Mouse (Mus musculus): ENCODE data around the gene Tex264. TPM values are rescaled to one million over a fixed set of nuclear protein-coding genes. Genes with fewer than 3 reads are reported as not detected.

Gene Tex264
- total RNA-seq (2023), result 10 to 100 TPM in 1 of 2 experiments, 1 to 10 TPM in 1; 7.2 to 15.3 TPM

DNA sequence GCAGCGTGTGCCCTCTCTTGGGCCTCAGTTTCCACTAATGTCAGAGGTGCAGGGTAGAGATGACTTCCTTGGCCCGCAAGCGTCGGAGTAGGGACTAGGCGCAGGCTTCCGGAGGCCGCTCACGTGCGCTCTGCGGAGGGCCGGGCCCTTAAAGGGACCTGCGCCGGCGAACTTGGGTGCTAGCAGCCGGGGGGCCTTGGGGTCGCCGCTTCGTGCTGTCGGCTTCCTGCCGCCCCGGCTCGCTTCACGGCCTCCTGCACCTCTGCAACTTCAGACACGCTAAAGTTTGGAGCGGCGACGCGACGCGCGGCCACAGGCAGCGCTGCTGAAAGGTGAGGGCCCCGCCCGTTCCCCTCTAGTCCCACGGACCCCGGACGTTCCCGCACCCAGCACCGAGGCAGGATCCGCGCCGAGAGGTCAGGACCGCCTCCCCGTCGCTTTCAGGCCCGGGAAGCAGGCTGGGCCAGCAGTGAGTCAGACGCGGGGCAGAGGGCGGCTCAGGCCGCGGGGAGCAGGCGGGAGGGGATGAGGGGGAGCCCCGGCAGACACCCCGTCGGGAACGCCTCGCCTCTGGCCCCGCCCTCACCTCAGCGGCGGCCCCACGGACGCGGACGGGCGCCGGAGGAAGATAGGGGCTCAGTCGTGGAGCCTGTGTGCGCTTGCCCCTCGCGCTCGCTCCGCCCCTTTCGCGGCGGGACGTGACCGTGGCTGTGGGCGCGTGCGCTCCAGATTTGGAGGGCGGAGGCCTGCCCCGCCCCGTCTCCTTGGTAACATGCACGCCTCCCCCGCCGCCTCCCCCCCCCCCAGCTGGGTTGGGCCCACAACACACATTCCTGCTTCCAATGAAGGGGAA lies at the start of gene Tex264:
Tex264 (minus strand) TSS at position 679 of the 853 bp plus-strand sequence.

DNA sequence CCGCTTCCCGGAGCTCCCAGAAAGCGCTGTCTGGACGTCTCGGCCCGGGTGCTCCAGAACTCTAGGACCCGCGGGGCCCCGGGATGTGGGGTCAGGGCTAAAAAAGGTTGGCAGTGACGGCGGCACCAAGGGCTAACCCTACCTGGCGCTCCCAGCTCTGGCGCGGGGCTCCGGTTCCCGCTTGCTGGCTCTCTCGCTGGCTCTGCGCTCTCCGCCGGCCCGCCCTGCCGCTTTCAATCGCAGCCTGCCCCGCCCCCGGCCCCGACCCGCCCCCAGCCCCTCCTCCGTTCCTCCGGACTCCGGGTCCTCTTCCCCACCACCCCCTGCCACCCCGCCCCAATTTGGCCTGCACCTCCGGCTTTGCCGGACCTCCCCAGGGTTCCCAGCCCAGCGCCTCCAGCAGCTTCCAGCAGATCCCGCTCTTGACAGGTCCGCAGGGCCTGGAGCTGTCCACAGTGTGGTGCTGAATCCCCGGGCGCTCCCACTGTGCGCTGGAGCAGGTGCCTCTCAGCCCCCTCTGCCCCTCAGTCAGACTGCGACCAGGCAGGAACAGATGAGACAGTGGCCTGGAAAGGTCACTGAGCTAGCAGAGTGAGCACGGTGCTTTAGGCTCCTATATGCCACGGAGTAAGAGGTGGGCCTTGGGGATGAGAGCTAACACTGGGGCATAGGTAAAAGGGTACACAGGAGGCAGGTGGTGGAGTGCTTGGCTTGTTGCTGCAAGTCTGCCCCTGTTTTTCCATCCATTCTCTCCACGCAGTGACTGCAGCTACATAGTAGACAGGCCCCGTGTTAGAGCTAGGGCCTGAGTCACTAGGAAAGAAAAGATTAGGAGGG lies 29.6 kb downstream of the Tex264 start, which contains the start of gene Grm2:
Grm2 (minus strand) TSS at position 199 of the 837 bp plus-strand sequence.

DNA sequence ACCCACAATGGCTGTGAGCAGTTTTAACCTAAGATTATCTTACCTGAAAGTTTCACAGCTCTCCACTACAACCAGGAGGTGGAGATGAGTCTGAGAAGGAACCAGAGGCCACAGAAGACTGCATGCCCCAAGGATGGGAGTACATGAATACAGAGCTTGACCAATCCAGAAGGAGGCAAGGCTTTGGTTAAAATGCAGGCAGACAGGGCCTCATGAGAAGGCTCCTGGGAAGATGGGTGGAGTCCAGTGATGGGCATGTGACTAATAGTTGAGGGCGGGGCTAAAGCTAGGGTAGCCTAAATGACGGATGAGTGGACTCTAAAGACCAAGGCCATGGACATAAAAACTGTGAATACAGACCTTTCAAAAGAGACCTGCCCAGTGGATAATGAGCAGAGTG lies 59.4 kb downstream of the Tex264 start, which contains the start of gene Iqcf6:
Iqcf6 (plus strand) TSS at position 301 of the 400 bp plus-strand sequence.

Other genes with a start within 250 kb of the Tex264 start
- 1 to 10 TPM; 5.0 to 5.1 TPM for gene Acy1, start 247.6 kb downstream of the Tex264 start, total RNA-seq (2023)
- gene Abhd14b, start 238.5 kb downstream of the Tex264 start, total RNA-seq (2023), result 1 to 10 TPM; 2.5 TPM
- gene Abhd14a, start 238.2 kb downstream of the Tex264 start, total RNA-seq (2023), result 1 to 10 TPM; 2.7 to 3.0 TPM
- 1 to 10 TPM in 1 of 2 experiments, under 1 TPM in 1; 0.71 to 1.5 TPM for gene Pcbp4, start 232.6 kb downstream of the Tex264 start, total RNA-seq (2023)
- not detected for gene Gpr62, start 220.0 kb downstream of the Tex264 start, total RNA-seq (2023)
- 10 to 100 TPM in 1 of 2 experiments, 1 to 10 TPM in 1; 7.8 to 10.9 TPM for gene Rrp9, start 210.0 kb downstream of the Tex264 start, total RNA-seq (2023)
- gene Parp3, start 209.0 kb downstream of the Tex264 start, total RNA-seq (2023), result 10 to 100 TPM; 20.3 to 20.6 TPM
- not detected for gene Iqcf1, start 186.0 kb downstream of the Tex264 start, total RNA-seq (2023)
- gene Iqcf5, start 171.4 kb downstream of the Tex264 start, total RNA-seq (2023), result not detected
- gene Iqcf3, start 124.3 kb downstream of the Tex264 start, total RNA-seq (2023), result not detected
- gene Iqcf4, start 114.9 kb downstream of the Tex264 start, total RNA-seq (2023), result not detected
- not detected for gene Iqcf6, start 59.3 kb downstream of the Tex264 start, total RNA-seq (2023)
- gene Grm2, start 29.8 kb downstream of the Tex264 start, total RNA-seq (2023), result not detected
- 10 to 100 TPM; 11.9 to 14.6 TPM for gene Rad54l2, start 103.3 kb upstream of the Tex264 start, total RNA-seq (2023)
- gene Dcaf1, start 135.9 kb upstream of the Tex264 start, total RNA-seq (2023), result 1 to 10 TPM; 6.8 to 7.0 TPM
- gene Rbm15b, start 201.5 kb upstream of the Tex264 start, total RNA-seq (2023), result 10 to 100 TPM; 18.8 to 21.3 TPM
- 10 to 100 TPM; 89.5 to 97.3 TPM for gene Manf, start 206.1 kb upstream of the Tex264 start, total RNA-seq (2023)